Mouse (Mus musculus): ENCODE measurements around the gene Lax1.

DNA sequence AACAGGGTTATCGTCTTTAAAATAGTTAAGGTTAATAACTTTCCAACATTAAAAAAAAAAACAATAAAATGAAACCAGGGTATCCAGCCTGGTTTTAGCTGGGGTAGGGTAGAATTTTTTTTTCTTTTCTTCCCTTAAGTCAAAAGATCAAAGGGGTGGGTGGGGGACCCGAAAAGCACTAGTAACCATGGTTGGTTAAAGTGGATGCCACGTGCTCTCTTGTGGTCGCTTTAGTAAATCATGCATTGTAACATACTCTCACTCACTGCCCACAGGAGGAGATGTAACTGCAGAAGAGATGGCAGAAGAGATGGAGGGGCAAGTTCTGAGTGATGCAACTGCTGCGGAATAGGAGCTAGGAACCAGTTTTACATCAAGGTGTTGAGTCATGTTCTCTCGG is 21.5 kb upstream of the Lax1 start:
- TF ChIP-seq CTCF (IDR thresholded peaks at IDR 0.05; ENCODE audit: control insufficient read depth, insufficient read depth, insufficient replicate concordance, low read depth, low read length), result no peak
- TF ChIP-seq POLR2A (IDR thresholded peaks at IDR 0.05; ENCODE audit: control insufficient read depth, low read depth, low read length), result no peak

Data from testis, adult 2 months (tissue).